Mouse (Mus musculus) liver, embryonic 11.5 days (tissue): ENCODE measurements around the gene Rora. TPM values are rescaled to one million over a fixed set of nuclear protein-coding genes. Genes with fewer than 3 reads are reported as not detected.

Source experiments
- ATAC-seq: fragments of 200-750 bp; cut with Nextera tagmentation; replicated peaks from 2 replicates; pipeline ENCODE4 v1.8.0; 2017; ENCODE audit warnings: moderate number of reproducible peaks, mild to moderate bottlenecking, moderate TSS enrichment, moderate library complexity; ENCODE audit not compliant: low FRiP score
- DNase-seq: peaks from one replicate; pipeline ENCODE4 v3.0.0-alpha.2; 2017; ENCODE audit warnings: low spot score
- H3K27ac ChIP-seq: fragments of 300-500 bp; sonication (generic); 2 replicates; pipeline ENCODE4 v1.5.1; 2014; ENCODE audit warnings: mild to moderate bottlenecking, low read depth, low read length, control low read depth
- H3K27me3 ChIP-seq: fragments of 300-500 bp; sonication (generic); replicated peaks from 2 replicates; pipeline ENCODE4 v1.6.1; 2014; ENCODE audit warnings: low read length, mixed read lengths; ENCODE audit not compliant: control insufficient read depth, insufficient read depth
- H3K36me3 ChIP-seq: fragments of 300-500 bp; sonication (generic); 2 replicates; pipeline ENCODE4 v1.6.1; 2014; ENCODE audit warnings: mild to moderate bottlenecking, low read length, moderate library complexity, mixed read lengths; ENCODE audit not compliant: control insufficient read depth, insufficient read depth
- H3K4me1 ChIP-seq: fragments of 300-500 bp; sonication (generic); replicated peaks from 2 replicates; pipeline ENCODE4 v1.6.1; 2014; ENCODE audit warnings: low read length, mixed read lengths; ENCODE audit not compliant: control insufficient read depth, insufficient read depth
- H3K4me2 ChIP-seq: fragments of 300-500 bp; sonication (generic); 2 replicates; pipeline ENCODE4 v1.6.1; 2014; ENCODE audit warnings: mild to moderate bottlenecking, control low read depth, moderate library complexity
- H3K4me3 ChIP-seq: fragments of 300-500 bp; sonication (generic); 2 replicates; pipeline ENCODE4 v1.5.1; 2014; ENCODE audit warnings: low read depth, low read length, control low read depth
- H3K9ac ChIP-seq: fragments of 300-500 bp; sonication (generic); 2 replicates; pipeline ENCODE4 v1.6.1; 2014; ENCODE audit warnings: low read depth, low read length, control low read depth
- H3K9me3 ChIP-seq: fragments of 300-500 bp; sonication (generic); 2 replicates; pipeline ENCODE4 v1.6.1; 2016; ENCODE audit warnings: low read length, inconsistent platforms, mixed read lengths; ENCODE audit not compliant: control insufficient read depth
- WGBS: fragments of 180-500 bp; shearing (Covaris S2); extraction: QIAGEN DNeasy Blood & Tissue Kit; methylation state at CpG from one replicate; pipeline ENCODE4 v1.1.7; 2014; 5-methylcytosine and 5-hydroxymethylcytosine counted together
- polyA plus RNA-seq: library from polyadenylated mRNA; unstranded; fragments of >200 nt; fragmentation: Nextera tagmentation; extraction: Ambion mirVana; gene quantifications from 2 replicates; pipeline ENCODE4 v1.2.1, GENCODE M21; 2014

The Rora gene
- polyA plus RNA-seq, 1 experiment from 2014 or later: 4.3 TPM

GRCm38 (mm10) chr9:68759324-68759723 lies 105.7 kb downstream of the Rora start:
- ATAC-seq (no peak), DNase-seq (no peak)
- no peaks in the 10 kb centered on the region for H3K36me3 ChIP-seq
- no peaks in the 10 kb centered on the region for H3K4me1 ChIP-seq
- H3K27me3 ChIP-seq: no peaks in the 10 kb centered on the region
- no peak overlapping the region for H3K4me2 ChIP-seq
- no peak overlapping the region for H3K27ac ChIP-seq
- H3K9ac ChIP-seq: no peak overlapping the region
- WGBS: 68% methylated on average over 8 of the region's 8 CpGs
- H3K4me3 ChIP-seq: no peak overlapping the region
- no peaks in the 10 kb centered on the region for H3K9me3 ChIP-seq

- no peaks in the 10 kb centered on the region for H3K4me1 ChIP-seq
- no peak for ATAC-seq
- 83% methylated on average over 4 of the region's 4 CpGs for WGBS
Measured at GRCm38 (mm10) chr9:68760329-68760728, 106.7 kb downstream of the Rora start.

GRCm38 (mm10) chr9:68760876-68761275 lies 107.3 kb downstream of the Rora start:
- H3K4me1 ChIP-seq: no peaks in the 10 kb centered on the region
- DNase-seq (no peak), ATAC-seq (no peak)
- no peak overlapping the region for H3K27ac ChIP-seq
- H3K36me3 ChIP-seq: no peaks in the 10 kb centered on the region
- 58% methylated on average over 3 of the region's 3 CpGs for WGBS
- no peaks in the 10 kb centered on the region for H3K9me3 ChIP-seq
- H3K4me2 ChIP-seq: no peak overlapping the region
- no peak overlapping the region for H3K4me3 ChIP-seq
- no peak overlapping the region for H3K9ac ChIP-seq
- H3K27me3 ChIP-seq: no peaks in the 10 kb centered on the region

More at GRCm38 (mm10) chr9:68760329-68760728, 106.7 kb downstream of the Rora start:
- Histone ChIP-seq H3K9me3 (no peaks in the 10 kb centered on the region), H3K36me3 (no peaks in the 10 kb centered on the region), H3K4me3 (no peak overlapping the region), H3K27ac (no peak overlapping the region), H3K9ac (no peak overlapping the region), H3K4me2 (no peak overlapping the region), H3K27me3 (no peaks in the 10 kb centered on the region)
- no peak for DNase-seq

GRCm38 (mm10) chr9:68761672-68762071 lies 108.1 kb downstream of the Rora start:
- WGBS: 35% methylated on average over 7 of the region's 7 CpGs
- Histone ChIP-seq H3K27me3 (no peaks in the 10 kb centered on the region), H3K9ac (no peak overlapping the region), H3K4me1 (no peaks in the 10 kb centered on the region), H3K4me2 (no peak overlapping the region), H3K9me3 (no peaks in the 10 kb centered on the region), H3K27ac (no peak overlapping the region), H3K36me3 (no peaks in the 10 kb centered on the region), H3K4me3 (no peak overlapping the region)
- DNase-seq (no peak), ATAC-seq (no peak)

GRCm38 (mm10) chr9:68765595-68765994 lies 112.0 kb downstream of the Rora start:
- WGBS: 69% methylated on average over 1 of the region's 1 CpGs
- ATAC-seq: no peak

GRCm38 (mm10) chr9:68769638-68770037 lies 116.1 kb downstream of the Rora start:
- WGBS: 17% methylated on average over 1 of the region's 1 CpGs
- Histone ChIP-seq H3K4me2 (no peak overlapping the region), H3K27me3 (no peaks in the 10 kb centered on the region), H3K36me3 (no peaks in the 10 kb centered on the region), H3K4me3 (no peak overlapping the region), H3K27ac (no peak overlapping the region), H3K4me1 (no peaks in the 10 kb centered on the region), H3K9ac (no peak overlapping the region), H3K9me3 (no peaks in the 10 kb centered on the region)
- no peak for ATAC-seq
- DNase-seq: no peak

More at GRCm38 (mm10) chr9:68765595-68765994, 112.0 kb downstream of the Rora start:
- DNase-seq: no peak
- Histone ChIP-seq H3K4me1 (no peaks in the 10 kb centered on the region), H3K9me3 (no peaks in the 10 kb centered on the region), H3K9ac (no peak overlapping the region), H3K27ac (no peak overlapping the region), H3K27me3 (no peaks in the 10 kb centered on the region), H3K4me3 (no peak overlapping the region), H3K36me3 (no peaks in the 10 kb centered on the region), H3K4me2 (no peak overlapping the region)

- Histone ChIP-seq H3K4me2 (no peak overlapping the region), H3K4me3 (no peak overlapping the region), H3K36me3 (no peaks in the 10 kb centered on the region), H3K9ac (no peak overlapping the region), H3K27me3 (no peaks in the 10 kb centered on the region), H3K27ac (no peak overlapping the region), H3K4me1 (no peaks in the 10 kb centered on the region), H3K9me3 (no peaks in the 10 kb centered on the region)
- WGBS: 67% methylated on average over 3 of the region's 3 CpGs
- ATAC-seq: no peak
- DNase-seq: no peak
Measured at GRCm38 (mm10) chr9:68771383-68771782, 117.8 kb downstream of the Rora start.

- no peak for DNase-seq
- Histone ChIP-seq H3K4me3 (no peak overlapping the region), H3K36me3 (no peaks in the 10 kb centered on the region), H3K4me1 (no peaks in the 10 kb centered on the region), H3K9me3 (no peaks in the 10 kb centered on the region), H3K27ac (no peak overlapping the region), H3K27me3 (no peaks in the 10 kb centered on the region), H3K9ac (no peak overlapping the region), H3K4me2 (no peak overlapping the region)
- WGBS: 89% methylated on average over 3 of the region's 3 CpGs
- ATAC-seq: no peak
Measured at GRCm38 (mm10) chr9:68773770-68774169, 120.2 kb downstream of the Rora start.

- 65% methylated on average over 8 of the region's 8 CpGs for WGBS
- no peak for ATAC-seq
Measured at GRCm38 (mm10) chr9:68782011-68782410, 128.4 kb downstream of the Rora start.

More at GRCm38 (mm10) chr9:68782011-68782410, 128.4 kb downstream of the Rora start:
- no peaks in the 10 kb centered on the region for H3K36me3 ChIP-seq
- H3K9me3 ChIP-seq: no peaks in the 10 kb centered on the region
- H3K4me1 ChIP-seq: no peaks in the 10 kb centered on the region; the same call in 1 of the 2 replicates
- H3K27me3 ChIP-seq: no peaks in the 10 kb centered on the region
- H3K4me2 ChIP-seq: no peak overlapping the region
- no peak for DNase-seq
- H3K4me3 ChIP-seq: no peak overlapping the region
- H3K9ac ChIP-seq: no peak overlapping the region
- no peak overlapping the region for H3K27ac ChIP-seq
